Mouse (Mus musculus): Measurements from ENCODE around the gene Plekha6.

DNA sequence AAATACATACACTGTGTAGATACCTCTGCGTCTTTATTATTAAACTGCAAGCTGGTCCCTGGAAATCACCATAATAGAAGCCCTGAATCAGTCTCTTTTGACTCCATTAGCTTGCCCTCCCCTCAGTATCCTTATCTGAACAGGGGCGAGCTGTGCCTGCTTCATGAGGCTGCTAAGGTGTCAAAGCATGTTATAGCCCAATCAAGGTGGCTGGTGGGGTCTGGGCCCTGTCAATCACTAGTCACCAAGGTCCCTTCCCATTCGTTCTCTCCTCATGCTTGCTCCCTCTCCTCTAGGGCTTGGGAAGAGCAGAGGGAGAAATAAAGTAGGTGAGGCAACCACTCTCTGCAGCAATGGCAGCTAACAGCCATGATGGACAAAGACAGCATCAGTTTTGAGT is 183.2 kb downstream of the Plekha6 start:
- TF ChIP-seq CTCF (IDR thresholded peaks at IDR 0.05; ENCODE audit: low read depth, low read length): no peak
- no peak for TF ChIP-seq POLR2A (IDR thresholded peaks at IDR 0.05; ENCODE audit: borderline replicate concordance, low read depth, low read length)
